Mouse (Mus musculus): Measurements from ENCODE around the gene Cdip1.

The Cdip1 gene

DNA sequence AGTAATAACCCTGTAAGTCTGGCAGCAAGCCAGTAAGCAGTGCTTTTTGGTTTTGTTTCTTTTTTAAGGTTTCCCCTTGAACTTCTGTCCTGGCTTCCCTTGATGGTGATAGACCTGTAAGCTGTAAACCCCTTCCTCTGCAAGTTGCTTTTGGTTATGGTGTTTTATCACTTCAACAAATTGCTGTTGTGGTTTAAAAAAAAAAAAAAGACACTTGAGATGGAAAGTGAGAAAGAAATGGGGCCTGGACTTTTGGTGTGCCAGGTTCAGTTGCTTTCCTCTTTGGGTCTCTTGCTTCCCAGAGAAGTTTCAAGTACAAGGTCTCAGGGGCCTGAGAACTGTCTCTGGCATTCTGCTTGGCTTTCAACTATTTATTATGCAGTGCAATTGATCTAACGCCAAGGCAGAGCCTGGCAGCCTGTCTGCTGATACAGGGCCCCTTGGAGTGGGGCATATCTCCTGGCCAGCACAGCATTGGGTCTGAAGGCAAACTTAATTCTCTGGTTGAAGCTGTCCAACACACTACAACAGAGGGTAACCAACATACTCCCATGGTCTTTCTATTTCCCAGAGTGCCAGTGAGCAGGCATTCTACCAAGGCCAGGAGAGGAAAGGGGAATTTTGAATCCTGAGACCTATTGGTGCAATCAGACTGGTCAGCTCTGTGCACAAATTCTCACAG is 16.7 kb downstream of the Cdip1 start:
- DNase-seq (ENCODE audit: low read depth, low spot score): no peak

DNA sequence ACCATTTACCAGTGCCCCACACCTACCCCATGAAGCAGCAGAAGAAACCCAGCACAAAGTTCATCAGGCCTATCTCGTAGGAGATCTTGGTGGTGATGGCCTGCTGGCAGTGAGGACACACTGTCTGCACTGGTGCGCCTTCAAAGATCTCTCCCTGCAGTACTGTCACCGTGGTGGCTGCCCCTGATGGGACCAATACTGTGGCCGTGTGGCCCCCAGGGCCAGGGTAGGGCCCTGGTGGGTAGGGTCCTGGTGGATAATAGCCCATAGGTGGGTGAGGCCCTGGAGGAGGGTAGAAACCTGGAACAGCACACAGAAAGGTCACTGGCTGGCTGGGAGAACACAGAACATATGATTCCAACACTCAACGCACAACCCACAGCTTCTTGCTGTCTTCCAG is 21.4 kb downstream of the Cdip1 start:
- DNase-seq (ENCODE audit: low read depth, low spot score): no peak

DNA sequence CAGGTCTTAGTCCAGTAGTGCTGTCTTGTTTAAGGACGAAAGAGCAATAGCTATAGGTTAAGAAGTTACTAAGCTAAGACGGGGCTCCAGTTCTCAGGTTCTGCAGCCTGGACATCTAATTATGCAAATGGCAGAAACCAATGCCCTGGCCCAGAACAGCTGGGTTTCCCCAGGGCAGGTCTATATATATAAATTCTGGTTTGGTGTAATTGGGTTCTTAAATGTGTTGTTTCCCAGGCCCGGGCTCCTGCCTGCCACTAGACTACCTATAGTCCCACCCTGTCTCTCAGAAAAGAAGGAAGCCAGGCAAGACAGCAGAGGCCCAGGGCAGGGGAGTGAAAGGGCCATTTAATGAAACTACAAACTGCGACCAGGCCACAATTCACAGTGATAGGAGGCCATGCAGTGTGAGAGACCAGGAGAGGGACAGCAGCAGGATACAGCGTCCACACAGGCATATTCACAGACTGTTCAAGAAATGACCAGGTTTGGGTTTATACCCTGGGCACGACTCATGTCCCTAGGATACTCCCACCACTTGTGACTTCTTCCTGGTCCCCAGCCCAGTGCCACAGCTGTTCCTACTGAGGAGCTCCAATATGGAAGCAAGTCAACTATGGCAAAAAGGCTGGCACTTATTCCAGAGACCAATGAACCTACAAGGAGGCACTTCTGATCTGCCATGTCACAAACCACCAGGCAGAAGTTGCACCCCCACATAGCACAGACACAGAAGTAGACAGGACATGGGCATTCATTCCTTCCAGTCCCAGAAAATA is 22.9 kb downstream of the Cdip1 start:
- DNase-seq (ENCODE audit: low read depth, low spot score): no peak

DNA sequence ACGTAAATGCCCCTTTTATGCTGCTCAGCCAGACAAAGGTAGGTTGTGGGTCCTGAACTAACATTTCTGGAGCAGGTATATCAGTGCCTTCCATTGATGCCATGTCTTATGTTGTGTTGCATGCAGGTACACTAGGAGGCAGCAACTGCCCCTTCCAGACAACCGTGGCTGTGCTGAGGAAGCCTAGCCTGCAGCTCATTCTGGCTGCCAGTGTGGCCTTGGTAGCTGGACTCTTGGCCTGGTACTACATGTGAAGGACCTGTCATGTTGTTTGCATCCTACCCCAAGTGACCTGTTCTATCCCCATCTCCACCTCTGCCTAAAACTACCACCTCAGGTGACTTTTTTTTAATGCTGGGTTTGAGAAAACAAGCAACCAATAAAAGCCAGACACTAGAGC is 24.2 kb downstream of the Cdip1 start:
- no peak for DNase-seq (ENCODE audit: low read depth, low spot score)

DNA sequence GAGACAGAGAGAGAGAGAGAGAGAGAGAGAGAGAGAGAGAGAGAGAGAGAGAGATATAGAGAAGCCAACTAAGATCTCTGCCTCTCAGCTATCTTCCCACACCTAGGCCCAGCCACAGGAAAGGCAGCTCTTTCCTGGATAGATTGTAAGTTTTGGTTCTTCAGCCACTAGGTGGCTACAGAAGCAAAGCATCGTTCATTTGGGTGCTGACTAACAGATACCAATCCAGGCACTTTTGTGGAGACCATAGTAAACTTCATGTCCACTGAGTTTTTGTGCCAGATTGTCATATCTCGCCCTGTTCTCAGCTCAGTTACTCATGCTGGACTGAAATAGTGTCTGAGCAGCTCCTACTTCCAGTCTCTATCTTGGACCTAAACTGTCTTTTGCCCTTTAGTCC is 26.8 kb downstream of the Cdip1 start:
- peak; percentile 14 for DNase-seq (ENCODE audit: low read depth, low spot score)

DNA sequence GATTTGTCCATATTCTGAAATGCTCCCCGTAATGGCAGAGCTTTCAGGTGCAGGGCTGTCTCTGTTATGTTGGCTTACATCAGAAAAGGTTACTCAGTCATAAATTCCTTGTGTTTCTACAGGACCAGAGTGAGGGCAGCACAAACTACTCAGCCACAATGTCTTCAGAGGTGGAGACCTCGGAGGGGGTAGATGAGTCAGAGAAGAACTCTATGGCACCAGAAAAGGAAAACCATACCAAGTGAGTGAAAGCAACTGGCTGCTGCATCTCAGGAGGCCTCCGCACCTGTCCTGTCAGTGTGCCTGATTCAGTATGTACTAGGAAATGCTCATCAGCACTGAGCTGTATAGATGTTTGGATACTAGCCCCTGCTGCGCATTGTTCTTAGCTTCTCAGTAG is 27.7 kb downstream of the Cdip1 start:
- DNase-seq (ENCODE audit: low read depth, low spot score): no peak

DNA sequence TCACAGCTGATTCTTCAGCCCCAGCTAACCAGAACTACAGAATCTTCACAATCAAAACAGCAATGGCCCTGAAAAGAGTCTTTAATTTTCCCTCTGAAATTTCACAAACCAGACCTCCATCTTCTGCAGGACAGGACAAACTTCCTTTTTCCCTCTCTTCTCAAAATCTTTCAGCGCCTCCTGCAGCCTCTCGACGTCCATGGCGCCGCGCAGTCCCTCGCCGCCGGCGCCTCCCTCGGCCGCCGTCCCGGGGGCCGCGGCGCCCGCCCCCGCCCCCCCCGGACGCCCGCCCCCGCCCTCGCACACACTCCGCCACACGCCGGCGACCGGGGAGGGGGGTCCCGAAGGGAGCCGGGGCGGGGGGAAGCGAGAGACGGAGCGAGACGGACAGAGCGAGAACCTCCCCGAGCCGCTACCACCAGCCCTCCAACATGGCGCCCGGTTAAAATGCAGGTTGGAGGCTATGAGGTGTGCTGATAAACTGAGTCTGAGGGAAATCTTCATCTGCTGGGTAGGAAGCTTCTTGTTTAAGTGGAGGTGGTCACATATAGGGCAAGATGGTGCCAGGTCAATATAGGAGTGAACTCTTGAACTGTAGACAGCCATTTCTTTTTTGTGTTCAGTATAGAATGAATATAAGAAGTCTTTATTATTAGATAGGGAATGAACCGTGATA is 33.3 kb downstream of the Cdip1 start:
- peak; percentile 7 for DNase-seq (ENCODE audit: low read depth, low spot score)

DNA sequence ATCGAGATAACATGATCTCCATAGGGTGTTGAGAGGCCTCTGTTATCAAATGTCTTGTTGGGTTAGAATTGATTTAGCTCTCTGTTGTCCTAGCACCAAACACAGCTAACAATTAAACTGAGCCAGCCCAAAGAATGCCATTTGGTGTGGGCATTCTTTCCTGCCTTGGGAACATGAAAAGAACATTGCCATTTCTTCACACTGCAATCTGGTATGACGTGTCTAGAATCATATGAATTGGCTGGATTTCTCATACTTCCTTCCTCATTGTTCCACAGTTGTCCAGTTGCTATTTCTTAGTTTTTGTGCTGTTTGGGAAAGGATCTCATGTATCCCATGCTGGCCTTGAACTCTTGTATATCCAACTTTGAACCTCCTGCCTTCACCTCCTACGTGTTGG is 36.0 kb downstream of the Cdip1 start:
- DNase-seq (ENCODE audit: low read depth, low spot score): no peak

DNA sequence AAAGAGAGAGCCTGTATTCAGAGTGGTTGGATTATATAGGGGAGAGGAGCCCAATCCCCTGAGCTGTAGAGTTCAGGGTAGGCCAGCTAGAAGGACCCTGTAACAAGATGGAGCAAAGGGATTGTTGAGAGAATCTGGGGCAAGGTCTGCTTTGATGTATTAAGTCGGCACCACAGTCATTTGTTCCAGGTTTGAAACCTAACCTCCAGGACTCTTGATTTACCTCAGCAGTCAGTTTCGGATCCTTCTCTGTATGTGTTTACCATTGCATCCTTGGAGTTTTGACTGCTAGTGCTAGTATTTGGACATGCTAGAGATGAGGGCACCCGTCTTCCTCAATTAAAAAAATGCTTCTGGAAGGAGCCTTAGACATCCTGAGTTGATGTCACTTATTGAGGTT is 37.9 kb downstream of the Cdip1 start:
- DNase-seq (ENCODE audit: low read depth, low spot score): no peak

DNA sequence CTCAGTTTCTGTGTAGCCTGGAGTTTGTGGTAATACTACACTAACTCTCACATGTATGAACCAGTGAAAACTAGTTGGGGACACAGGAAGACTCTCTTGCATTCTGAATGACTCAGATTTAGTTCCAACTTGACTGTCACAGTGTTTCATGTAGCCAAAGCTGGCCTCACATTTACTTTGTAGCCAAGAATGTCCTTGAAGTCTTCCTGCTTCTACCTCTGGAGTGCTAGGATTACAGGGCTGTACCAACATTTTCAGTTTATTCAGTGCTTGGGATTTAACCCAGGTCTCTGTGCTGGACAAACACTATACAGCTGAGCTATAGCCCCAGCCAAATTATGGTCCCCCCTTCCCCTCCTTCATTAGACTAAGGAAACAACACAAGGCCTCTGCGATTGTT is 47.9 kb downstream of the Cdip1 start:
- DNase-seq (ENCODE audit: low read depth, low spot score): no peak

DNA sequence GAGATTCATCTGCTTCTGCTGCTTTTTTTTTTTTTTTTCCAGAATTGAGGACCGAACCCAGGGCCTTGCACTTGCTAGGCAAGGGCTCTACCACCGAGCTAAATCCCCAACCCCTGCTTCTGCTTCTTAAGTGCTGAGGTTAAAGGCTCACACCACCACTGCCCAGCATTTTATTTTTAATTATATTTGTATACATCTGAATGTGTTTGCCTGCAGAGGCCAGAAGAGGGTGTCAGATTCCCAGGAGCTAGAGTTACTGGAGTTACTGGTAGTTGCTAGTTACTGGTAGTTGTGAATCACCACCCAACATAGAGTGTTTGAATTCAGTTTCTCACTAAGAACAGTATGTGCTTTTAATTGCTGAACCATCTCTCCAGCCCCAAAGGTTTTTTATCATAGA is 50.1 kb downstream of the Cdip1 start:
- DNase-seq (ENCODE audit: low read depth, low spot score): no peak

DNA sequence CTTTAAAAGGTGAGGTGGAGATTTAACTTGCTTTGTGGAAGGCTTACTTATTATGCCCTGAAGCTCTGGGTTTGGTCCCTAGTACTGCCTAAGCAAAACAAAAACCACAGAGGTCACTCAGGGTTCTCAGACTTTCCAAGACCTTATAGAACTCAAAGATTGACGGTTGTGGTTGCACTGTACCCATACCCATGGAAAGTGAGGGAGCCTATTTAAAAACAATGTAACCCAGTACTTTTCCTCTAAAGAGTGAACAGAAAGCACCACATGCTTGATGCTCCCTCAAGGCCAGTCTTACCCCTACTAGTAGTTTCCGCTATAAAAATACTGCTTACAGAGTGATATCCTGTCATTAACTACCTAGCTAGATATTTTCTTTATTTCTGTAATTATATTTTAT is 53.8 kb downstream of the Cdip1 start:
- DNase-seq (ENCODE audit: low read depth, low spot score): no peak

DNA sequence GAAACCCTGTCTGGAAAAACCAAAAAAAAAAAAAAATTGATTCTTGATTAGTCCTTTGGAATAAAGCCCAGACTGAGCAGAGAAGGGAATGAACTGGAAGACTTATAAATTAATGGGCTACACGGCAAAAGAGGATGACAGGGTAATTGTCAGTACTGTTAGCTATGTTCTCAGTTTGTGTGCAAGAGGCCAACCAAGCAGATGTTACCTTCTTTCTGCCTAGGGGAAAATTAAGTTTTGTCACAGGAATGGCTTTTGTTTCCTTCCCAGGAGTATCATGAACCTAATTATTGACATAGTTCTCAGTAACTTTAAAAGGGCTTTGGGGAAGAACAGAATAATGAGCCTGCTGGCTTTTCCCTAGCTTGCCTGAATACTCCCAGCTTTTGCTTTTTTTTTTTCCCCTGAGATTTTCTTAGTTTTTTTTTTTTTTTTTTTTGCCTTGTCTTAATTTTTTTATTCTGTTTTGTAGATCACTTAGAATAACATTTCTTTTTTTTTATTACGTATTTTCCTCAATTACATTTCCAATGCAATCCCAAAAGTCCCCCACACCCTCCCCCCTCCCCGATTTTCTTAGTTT is 59.2 kb downstream of the Cdip1 start:
- DNase-seq (ENCODE audit: low read depth, low spot score): no peak

DNA sequence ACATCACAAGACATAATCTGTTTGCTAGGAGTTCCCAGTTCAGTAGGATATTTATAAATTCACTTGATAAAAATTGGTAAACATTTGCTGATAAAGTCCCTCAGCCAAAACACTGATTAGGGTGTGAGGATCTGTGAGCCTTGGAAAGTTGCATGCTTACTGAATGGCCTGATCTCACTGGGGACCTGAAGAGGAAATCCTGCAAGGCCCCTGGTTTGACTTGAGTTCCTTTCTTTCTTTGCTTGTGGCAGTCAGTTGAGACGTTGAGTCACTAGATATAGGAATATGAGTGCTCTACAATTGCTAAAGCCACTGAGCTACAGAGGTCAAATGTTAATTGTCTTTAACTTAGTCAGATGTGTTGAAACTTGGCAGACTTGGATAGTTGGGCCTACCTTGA is 62.1 kb downstream of the Cdip1 start:
- DNase-seq (ENCODE audit: low read depth, low spot score): no peak

DNA sequence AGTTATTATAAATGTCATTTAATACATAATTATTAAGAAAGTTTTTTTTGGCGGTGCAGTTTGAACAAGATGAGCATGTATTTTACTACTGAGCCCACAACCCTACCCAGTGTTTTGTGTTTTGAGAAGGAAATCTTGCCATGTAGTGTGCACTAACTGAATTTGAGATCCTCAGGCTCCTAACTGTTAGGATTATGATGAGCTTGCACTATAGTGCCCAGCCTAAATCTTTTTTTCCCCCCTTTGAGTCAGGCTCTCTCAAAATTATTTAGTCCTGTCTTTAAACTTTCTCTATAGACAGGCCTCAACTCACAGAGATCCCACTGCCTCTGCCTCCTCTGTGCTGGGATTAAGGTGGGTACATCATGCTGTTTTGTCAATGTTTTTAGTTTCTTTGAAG is 62.6 kb downstream of the Cdip1 start:
- no peak for DNase-seq (ENCODE audit: low read depth, low spot score)

DNA sequence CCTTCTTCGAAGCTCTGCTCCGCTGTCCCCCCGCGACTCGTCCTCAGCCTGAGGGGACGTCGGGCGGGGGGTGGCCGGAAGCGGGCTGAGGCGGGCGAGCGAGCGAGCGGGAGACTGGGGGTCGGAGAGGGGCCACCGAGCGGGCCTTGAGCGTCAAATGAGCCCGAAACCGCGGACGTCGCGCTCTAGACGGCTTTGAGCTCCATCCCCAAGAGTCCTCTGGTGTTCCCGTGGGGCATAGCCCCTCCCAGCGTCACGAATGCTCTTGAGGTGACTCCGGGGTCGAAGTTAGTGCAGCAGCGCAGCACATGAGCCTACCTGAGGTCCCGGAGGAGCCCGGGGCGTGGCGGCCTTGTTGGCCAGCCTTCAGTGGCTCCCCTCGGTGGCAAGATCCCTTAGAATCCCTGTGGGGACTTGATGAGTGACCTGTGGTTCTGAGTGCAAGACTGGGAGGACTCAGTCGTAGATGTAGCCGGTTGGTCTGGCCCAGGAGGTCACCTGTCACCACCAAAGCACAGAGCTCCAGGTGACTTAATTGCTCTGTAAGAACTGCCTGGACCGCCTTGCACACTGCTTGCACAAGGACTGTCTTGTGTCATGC is 63.5 kb downstream of the Cdip1 start:
- no peak for DNase-seq (ENCODE audit: low read depth, low spot score)

DNA sequence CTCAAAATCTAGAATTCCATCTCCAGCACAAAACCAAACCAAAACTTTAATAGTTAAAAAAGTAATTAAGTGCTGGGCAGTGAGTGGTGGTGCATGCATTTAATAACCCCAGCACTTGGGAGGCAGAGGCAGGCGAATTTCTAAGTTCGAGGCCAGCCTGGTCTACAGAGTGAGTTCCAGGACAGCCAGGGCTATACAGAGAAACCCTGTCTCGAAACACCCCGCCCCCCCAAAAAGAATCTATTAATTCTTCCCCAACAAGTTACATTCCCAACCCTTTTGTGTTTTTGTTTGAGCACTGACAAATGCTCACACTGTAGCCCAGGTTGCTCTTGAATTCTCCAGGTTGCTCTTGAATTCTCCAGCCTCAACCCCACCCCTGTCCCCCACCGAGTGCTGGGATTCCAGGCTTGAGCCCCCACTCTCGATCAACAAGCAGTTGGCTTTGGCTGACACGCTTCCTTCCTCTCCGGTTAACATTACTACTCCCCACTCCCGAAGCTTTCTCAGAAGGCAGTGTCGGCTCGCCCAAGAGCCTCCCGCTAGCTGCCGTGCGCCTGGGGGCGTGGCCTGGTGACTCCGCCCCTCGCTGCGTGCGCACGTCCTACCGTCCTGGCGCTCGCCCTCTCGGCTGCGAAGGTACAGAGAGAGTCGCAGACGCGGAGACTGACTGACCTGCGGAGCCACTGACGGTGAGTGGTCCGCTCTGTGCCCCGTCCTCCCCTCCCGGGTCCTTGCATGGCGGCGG is 64.1 kb downstream of the Cdip1 start, which contains the start of gene Hmox2:
Gene Hmox2, plus strand, starts transcription at position 582 of the 748 bp plus-strand sequence.
- DNase-seq (ENCODE audit: low read depth, low spot score): peak; percentile 89

DNA sequence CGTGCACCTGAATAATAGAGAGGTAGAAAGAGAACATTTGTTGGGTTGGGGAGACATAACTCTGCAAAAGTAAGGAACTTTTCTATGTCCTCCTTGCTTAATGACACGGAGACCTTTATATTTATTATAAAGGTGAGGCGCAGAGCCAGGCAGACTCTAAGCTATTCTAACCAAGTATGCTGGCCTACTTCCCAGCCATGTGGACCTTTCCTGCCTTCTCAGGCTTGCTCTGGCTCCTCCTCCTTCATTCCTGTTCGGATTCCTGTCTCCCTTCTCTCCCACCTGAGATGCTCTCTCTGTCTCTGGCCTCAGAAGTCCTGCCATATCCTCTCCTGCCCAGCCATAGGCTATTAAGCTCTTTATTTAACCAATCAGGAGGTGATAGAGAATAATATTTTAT is 64.8 kb downstream of the Cdip1 start:
- DNase-seq (ENCODE audit: low read depth, low spot score): no peak

DNA sequence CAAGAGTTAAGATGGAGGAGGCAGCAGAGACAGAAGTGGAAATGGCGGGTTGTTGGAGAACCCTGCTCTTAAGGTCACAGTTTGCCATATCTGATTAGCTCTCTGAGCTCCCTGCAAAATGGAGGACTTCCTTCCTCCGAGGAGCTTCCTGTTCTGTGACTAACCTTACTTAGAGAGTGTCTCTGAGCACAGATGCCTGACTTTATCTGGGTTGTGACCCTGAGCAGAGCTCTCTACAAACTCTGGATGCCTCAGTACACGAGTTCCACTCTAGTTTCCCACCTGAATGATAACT is 67.2 kb downstream of the Cdip1 start:
- DNase-seq (ENCODE audit: low read depth, low spot score): no peak

DNA sequence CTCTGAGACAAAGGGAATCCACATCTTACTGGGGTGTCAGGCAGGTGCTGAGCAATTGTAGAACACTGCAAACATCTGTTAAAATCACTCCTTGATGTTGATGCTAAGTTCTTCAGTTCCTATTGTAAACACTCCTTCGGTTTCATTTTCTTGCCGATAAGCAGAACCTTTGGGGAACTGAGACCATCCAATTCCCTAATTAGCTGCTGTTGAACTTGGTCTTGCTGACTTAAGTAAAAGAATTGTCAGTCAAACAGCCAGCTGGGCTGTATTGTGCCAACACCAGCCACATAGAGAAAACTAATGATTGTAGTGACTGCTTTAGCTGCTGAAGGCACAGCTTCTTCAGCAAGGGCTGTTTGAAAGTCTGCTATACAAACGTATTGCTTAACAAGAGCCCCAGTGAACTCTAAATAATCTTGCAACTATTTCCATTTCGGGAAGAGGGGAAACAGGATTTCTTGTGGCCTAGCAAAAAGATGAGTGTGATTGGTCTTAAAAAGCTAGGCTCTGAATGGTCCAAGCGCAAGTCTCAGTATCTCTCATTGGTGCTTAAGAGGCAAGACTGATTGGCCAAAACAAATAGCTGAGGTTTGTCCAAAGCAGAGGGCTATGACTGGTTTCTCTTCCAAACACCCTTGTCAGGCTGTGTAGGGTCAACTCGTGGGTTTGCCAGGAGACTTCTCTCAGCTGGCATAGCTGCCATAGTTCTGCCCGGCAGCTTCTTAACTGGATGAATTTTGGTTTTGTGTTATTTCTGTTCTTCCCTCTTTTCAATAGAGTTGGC is 67.8 kb downstream of the Cdip1 start:
- no peak for DNase-seq (ENCODE audit: low read depth, low spot score)

Data from embryo, embryonic 11.5 days (tissue).